Mouse (Mus musculus) liver, adult 2 months (tissue): ENCODE results near the gene Arhgap44. TPM values are rescaled to one million over a fixed set of nuclear protein-coding genes. Genes with fewer than 3 reads are reported as not detected.

Experiments used
- DNase-seq: peaks from one replicate; pipeline ENCODE4 v3.0.0-alpha.2; 2011; ENCODE audit warnings: low read depth, low spot score; ENCODE audit errors: extremely low read depth
- H3K27ac ChIP-seq: fragments of 200-500 bp; replicated peaks from 2 replicates; pipeline ENCODE4 v1.5.1; 2012; ENCODE audit warnings: low read depth, mild to moderate bottlenecking, control low read depth, inconsistent platforms, low read length; ENCODE audit not compliant: insufficient read depth
- H3K27me3 ChIP-seq: fragments of 200-500 bp; 2 replicates; pipeline ENCODE4 v1.6.1; 2012; ENCODE audit warnings: mild to moderate bottlenecking, moderate library complexity, low read length, inconsistent platforms; ENCODE audit not compliant: control insufficient read depth, insufficient read depth
- H3K36me3 ChIP-seq: fragments of 200-500 bp; 2 replicates; pipeline ENCODE4 v1.6.1; 2012; ENCODE audit warnings: low read length, inconsistent platforms; ENCODE audit not compliant: control insufficient read depth, insufficient read depth
- H3K4me1 ChIP-seq: fragments of 200-500 bp; 2 replicates; pipeline ENCODE4 v1.6.1; 2011; ENCODE audit warnings: low read length; ENCODE audit not compliant: control insufficient read depth, insufficient read depth
- H3K4me3 ChIP-seq: fragments of 200-500 bp; 2 replicates; pipeline ENCODE4 v1.5.1; 2011; ENCODE audit warnings: low read depth, mild to moderate bottlenecking, control low read depth, low read length, moderate library complexity; ENCODE audit not compliant: insufficient read depth
- H3K79me2 ChIP-seq: fragments of 200-500 bp; 2 replicates; pipeline ENCODE4 v1.6.1; 2012; ENCODE audit warnings: inconsistent platforms, mild to moderate bottlenecking, low read length, moderate library complexity; ENCODE audit not compliant: control insufficient read depth, insufficient read depth
- H3K9ac ChIP-seq: fragments of 200-500 bp; 2 replicates; pipeline ENCODE4 v1.6.1; 2012; ENCODE audit warnings: low read depth, mild to moderate bottlenecking, control low read depth, inconsistent platforms, low read length
- CTCF ChIP-seq: fragments of 200-500 bp; IDR thresholded peaks from 2 replicates; pipeline ENCODE4 v1.5.1; 2011; ENCODE audit warnings: low read depth, low read length, control low read depth
- POLR2A ChIP-seq: fragments of 200-500 bp; IDR thresholded peaks from 2 replicates; pipeline ENCODE4 v1.6.1; 2011; ENCODE audit warnings: low read length, control low read depth; ENCODE audit not compliant: insufficient read depth; ENCODE audit errors: extremely low read depth
- WGBS: fragments of 180-500 bp; shearing (Covaris S2); methylation state at CpG from one replicate; pipeline ENCODE4 v1.1.7; 2018; 5-methylcytosine and 5-hydroxymethylcytosine counted together
- polyA plus RNA-seq: library from polyadenylated mRNA; depleted of rRNA; stranded (reverse); fragments of >200 nt; gene quantifications from 2 replicates; pipeline ENCODE4 v1.2.3, GENCODE M21; 2012
- total RNA-seq: library from RNA; depleted of rRNA; stranded (reverse); fragments of >200 nt; gene quantifications from 2 replicates; pipeline ENCODE4 v1.2.3, GENCODE M21; 2014

Gene Arhgap44
- total and polyA plus RNA-seq, 2 experiments, result 0.64 to 0.65 TPM

DNA sequence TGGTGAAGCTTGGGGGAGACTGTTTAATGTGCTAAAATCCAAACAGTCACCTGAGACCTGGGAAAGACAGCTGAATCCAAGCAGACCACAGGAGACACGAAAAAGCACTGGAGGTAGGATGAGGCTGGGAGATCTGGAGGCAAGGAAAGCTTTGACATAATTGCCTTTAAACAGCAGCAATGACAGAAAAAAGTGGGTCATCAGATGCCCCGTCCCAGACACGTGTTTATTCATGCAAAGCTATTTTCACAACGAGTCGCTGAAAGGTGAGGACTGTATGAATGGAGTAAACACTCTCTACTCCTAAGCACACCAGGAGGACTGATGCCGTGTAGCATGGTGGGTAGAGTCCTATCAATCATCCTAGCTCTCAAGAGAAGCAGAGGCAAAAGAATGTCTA, 47.0 kb downstream of the Arhgap44 start:
- no peak for TF ChIP-seq POLR2A
- no peak for TF ChIP-seq CTCF
- 78% methylated on average over 6 of the region's 6 CpGs for WGBS
- Histone ChIP-seq H3K27me3 (no peaks in the 10 kb centered on the region), H3K79me2 (no peaks in the 10 kb centered on the region), H3K36me3 (no peaks in the 10 kb centered on the region), H3K9ac (no peak overlapping the region), H3K27ac (no peak overlapping the region), H3K4me3 (no peak overlapping the region), H3K4me1 (no peaks in the 10 kb centered on the region)
- no peak for DNase-seq

- no peak for DNase-seq
- H3K27ac ChIP-seq, result no peak overlapping the region
- TF ChIP-seq POLR2A (no peak), CTCF (no peak)
- no peaks in the 10 kb centered on the region for H3K4me1 ChIP-seq
- no peak overlapping the region for H3K4me3 ChIP-seq
- H3K79me2 ChIP-seq, result no peaks in the 10 kb centered on the region
- no peaks in the 10 kb centered on the region for H3K36me3 ChIP-seq
- no peaks in the 10 kb centered on the region for H3K27me3 ChIP-seq
- 68% methylated on average over 4 of the region's 4 CpGs for WGBS
- no peak overlapping the region for H3K9ac ChIP-seq
Observed at GRCm38 (mm10) chr11:65112086-65112485, 50.7 kb downstream of the Arhgap44 start.

- Histone ChIP-seq H3K27ac (no peak overlapping the region), H3K36me3 (no peaks in the 10 kb centered on the region), H3K27me3 (no peaks in the 10 kb centered on the region), H3K79me2 (no peaks in the 10 kb centered on the region), H3K4me1 (no peaks in the 10 kb centered on the region), H3K4me3 (no peak overlapping the region), H3K9ac (no peak overlapping the region)
- 87% methylated on average over 5 of the region's 5 CpGs for WGBS
- DNase-seq, result no peak
- no peak for TF ChIP-seq POLR2A
- TF ChIP-seq CTCF, result no peak
Observed at GRCm38 (mm10) chr11:65111651-65112050, 51.1 kb downstream of the Arhgap44 start.

- H3K36me3 ChIP-seq, result no peaks in the 10 kb centered on the region
- H3K4me1 ChIP-seq, result peaks cover 4% of the 10 kb centered on the region
- DNase-seq, result no peak
- WGBS, result 86% methylated on average over 10 of the region's 10 CpGs
- no peak overlapping the region for H3K27ac ChIP-seq
- H3K27me3 ChIP-seq, result no peaks in the 10 kb centered on the region
- no peak overlapping the region for H3K4me3 ChIP-seq
- no peak overlapping the region for H3K9ac ChIP-seq
- H3K79me2 ChIP-seq, result no peaks in the 10 kb centered on the region
- TF ChIP-seq CTCF, result no peak
- no peak for TF ChIP-seq POLR2A
Observed at GRCm38 (mm10) chr11:65110058-65110457, 52.7 kb downstream of the Arhgap44 start.

- no peak overlapping the region for H3K27ac ChIP-seq
- no peaks in the 10 kb centered on the region for H3K79me2 ChIP-seq
- no peak for DNase-seq
- peaks cover 4% of the 10 kb centered on the region for H3K4me1 ChIP-seq
- H3K4me3 ChIP-seq, result no peak overlapping the region
- WGBS, result 82% methylated on average over 5 of the region's 5 CpGs
- no peaks in the 10 kb centered on the region for H3K27me3 ChIP-seq
- H3K36me3 ChIP-seq, result no peaks in the 10 kb centered on the region
- no peak for TF ChIP-seq POLR2A
- H3K9ac ChIP-seq, result no peak overlapping the region
Observed at GRCm38 (mm10) chr11:65107734-65108171, 55.0 kb downstream of the Arhgap44 start.

GRCm38 (mm10) chr11:65107151-65107550, 55.6 kb downstream of the Arhgap44 start:
- no peak overlapping the region for H3K27ac ChIP-seq
- H3K79me2 ChIP-seq, result no peaks in the 10 kb centered on the region
- no peak overlapping the region for H3K9ac ChIP-seq
- WGBS, result 86% methylated on average over 4 of the region's 4 CpGs
- peaks cover 4% of the 10 kb centered on the region for H3K4me1 ChIP-seq
- no peaks in the 10 kb centered on the region for H3K27me3 ChIP-seq
- DNase-seq, result no peak
- no peak overlapping the region for H3K4me3 ChIP-seq
- no peak for TF ChIP-seq CTCF
- no peak for TF ChIP-seq POLR2A
- H3K36me3 ChIP-seq, result no peaks in the 10 kb centered on the region
